Mouse (Mus musculus): ENCODE results near the gene Kdm2b. TPM values are rescaled to one million over a fixed set of nuclear protein-coding genes. Genes with fewer than 3 reads are reported as not detected.
A peak's percentile ranks its signal among the peaks of the same experiment; 100 is the strongest.

Kdm2b gene
- total RNA-seq, 2 experiments from 2014 or later, result 49.0 to 60.4 TPM

GRCm38 (mm10) chr5:122899777-122900557 is 89.7 kb downstream of the Kdm2b start:
- peak; percentile 75 for ATAC-seq (replicated peaks; ENCODE audit: poor library complexity)

GRCm38 (mm10) chr5:122898963-122899776 is 90.5 kb downstream of the Kdm2b start:
- 0 out of 2 replicates have a peak, but pooled peaks have one; percentile 17 for ATAC-seq (replicated peaks; ENCODE audit: poor library complexity)

GRCm38 (mm10) chr5:122898153-122898552 is 91.5 kb downstream of the Kdm2b start:
- ATAC-seq (replicated peaks; ENCODE audit: poor library complexity), result no peak

GRCm38 (mm10) chr5:122894821-122895220 is 94.8 kb downstream of the Kdm2b start:
- peak; percentile 27; the same call in 1 of the 2 replicates for ATAC-seq (replicated peaks; ENCODE audit: poor library complexity)

GRCm38 (mm10) chr5:122894007-122894637 is 95.5 kb downstream of the Kdm2b start:
- peak; percentile 79 for ATAC-seq (replicated peaks; ENCODE audit: poor library complexity)

GRCm38 (mm10) chr5:122893270-122893669 is 96.4 kb downstream of the Kdm2b start:
- no peak for ATAC-seq (replicated peaks; ENCODE audit: poor library complexity)

GRCm38 (mm10) chr5:122890396-122890795 is 99.2 kb downstream of the Kdm2b start:
- no peak for ATAC-seq (replicated peaks; ENCODE audit: poor library complexity)

GRCm38 (mm10) chr5:122888612-122889214 is 100.9 kb downstream of the Kdm2b start:
- no peak for ATAC-seq (replicated peaks; ENCODE audit: poor library complexity)

- ATAC-seq (replicated peaks; ENCODE audit: poor library complexity), result no peak
Measured at GRCm38 (mm10) chr5:122887926-122888611, 101.6 kb downstream of the Kdm2b start.

GRCm38 (mm10) chr5:122887033-122887432 is 102.6 kb downstream of the Kdm2b start:
- no peak for ATAC-seq (replicated peaks; ENCODE audit: poor library complexity)

GRCm38 (mm10) chr5:122884594-122885348 is 104.9 kb downstream of the Kdm2b start:
- ATAC-seq (replicated peaks; ENCODE audit: poor library complexity), result no peak

- no peak for ATAC-seq (replicated peaks; ENCODE audit: poor library complexity)
Measured at GRCm38 (mm10) chr5:122883652-122884235, 105.9 kb downstream of the Kdm2b start.

GRCm38 (mm10) chr5:122883237-122883636 is 106.4 kb downstream of the Kdm2b start:
- ATAC-seq (replicated peaks; ENCODE audit: poor library complexity), result no peak

GRCm38 (mm10) chr5:122882256-122883050 is 107.2 kb downstream of the Kdm2b start:
- no peak for ATAC-seq (replicated peaks; ENCODE audit: poor library complexity)

GRCm38 (mm10) chr5:122881313-122881712 is 108.3 kb downstream of the Kdm2b start:
- peak; percentile 81 for ATAC-seq (replicated peaks; ENCODE audit: poor library complexity)

GRCm38 (mm10) chr5:122880241-122880980 is 109.2 kb downstream of the Kdm2b start:
- ATAC-seq (replicated peaks; ENCODE audit: poor library complexity), result no peak

GRCm38 (mm10) chr5:122876671-122877070 is 113.0 kb downstream of the Kdm2b start:
- no peak for ATAC-seq (replicated peaks; ENCODE audit: poor library complexity)

GRCm38 (mm10) chr5:122874359-122874758 is 115.3 kb downstream of the Kdm2b start:
- ATAC-seq (replicated peaks; ENCODE audit: poor library complexity), result no peak
